ENCODE assay signal across 35 mouse cellular contexts in genomic region chr19:4033742-4034141, GRCm38 (mm10). TPM values are rescaled to one million over a fixed set of nuclear protein-coding genes. Genes with fewer than 3 reads are reported as not detected.
DNase-seq lines count a peak whose midpoint lies in the region; ATAC-seq and TF ChIP-seq lines count a peak whose summit lies in the region.
"Had no signal": no experiment of that assay in that cellular context is flagged by ENCODE, and none has a peak within 500 bp of the region (broad histone marks: within the 10 kb centered on the region; RNA-seq: fewer than 3 reads in every experiment).

No protein-coding gene starts in this region.

- H3K27ac ChIP-seq in liver, adult 2 months (replicated peaks; ENCODE audit: insufficient read depth, low read depth, low read length), result peak overlapping the region; percentile 67
- H3K27ac ChIP-seq in intestine, embryonic 16.5 days (ENCODE audit: low read length), result peak overlapping the region; percentile 81
- H3K27ac ChIP-seq in liver, embryonic 15.5 days (replicated peaks), result peak overlapping the region; percentile 58
- peak overlapping the region; percentile 21; the same call in 1 of the 2 replicates for H3K27ac ChIP-seq in stomach, embryonic 16.5 days (ENCODE audit: low read length)
- H3K27ac ChIP-seq in forebrain, embryonic 12.5 days, result no peak overlapping the region
- H3K27ac ChIP-seq: embryonic facial prominence, embryonic 15.5 days; forebrain, embryonic 13.5 days; heart, embryonic 10.5 days; heart, embryonic 15.5 days; hindbrain, embryonic 14.5 days; limb, embryonic 13.5 days had no signal

- H3K9me3 ChIP-seq in intestine, embryonic 16.5 days (ENCODE audit: control insufficient read depth, low read length), result no peaks in the 10 kb centered on the region
- no peaks in the 10 kb centered on the region for H3K9me3 ChIP-seq in liver, embryonic 15.5 days (replicated peaks)
- no peaks in the 10 kb centered on the region for H3K9me3 ChIP-seq in stomach, embryonic 16.5 days (replicated peaks; ENCODE audit: control insufficient read depth, low read length)
- H3K9me3 ChIP-seq in forebrain, embryonic 12.5 days, result no peaks in the 10 kb centered on the region
- H3K9me3 ChIP-seq: embryonic facial prominence, embryonic 15.5 days; forebrain, embryonic 13.5 days; heart, embryonic 10.5 days; heart, embryonic 15.5 days; limb, embryonic 13.5 days had no signal

- no peak overlapping the region for H3K4me3 ChIP-seq in liver, adult 2 months (ENCODE audit: insufficient read depth, low read depth, low read length)
- no peak overlapping the region for H3K4me3 ChIP-seq in intestine, embryonic 16.5 days (ENCODE audit: low read length)
- H3K4me3 ChIP-seq in liver, embryonic 15.5 days (replicated peaks), result no peak overlapping the region
- no peak overlapping the region for H3K4me3 ChIP-seq in stomach, embryonic 16.5 days (replicated peaks; ENCODE audit: low read length)
- H3K4me3 ChIP-seq in forebrain, embryonic 12.5 days (replicated peaks), result no peak overlapping the region
- H3K4me3 ChIP-seq: embryonic facial prominence, embryonic 15.5 days; forebrain, embryonic 13.5 days; heart, embryonic 10.5 days; heart, embryonic 15.5 days; limb, embryonic 13.5 days had no signal

- no peak for TF ChIP-seq POLR2A in liver, adult 2 months (IDR thresholded peaks at IDR 0.05; ENCODE audit: extremely low read depth, insufficient read depth, low read length)

- H3K79me2 ChIP-seq in liver, adult 2 months (ENCODE audit: control insufficient read depth, insufficient read depth, low read length), result no peaks in the 10 kb centered on the region

- H3K36me3 ChIP-seq in liver, adult 2 months (ENCODE audit: control insufficient read depth, insufficient read depth, low read length), result peaks cover 4% of the 10 kb centered on the region; the same call in 1 of the 2 replicates
- H3K36me3 ChIP-seq in intestine, embryonic 16.5 days (ENCODE audit: control insufficient read depth, insufficient read depth, low read length), result 0 out of 2 replicates have a peak, but pooled peaks cover 2% of the 10 kb centered on the region
- 0 out of 2 replicates have a peak, but pooled peaks cover 5% of the 10 kb centered on the region for H3K36me3 ChIP-seq in liver, embryonic 15.5 days (replicated peaks)
- H3K36me3 ChIP-seq in stomach, embryonic 16.5 days (ENCODE audit: control insufficient read depth, insufficient read depth, low read length), result no peaks in the 10 kb centered on the region; the same call in 1 of the 2 replicates
- H3K36me3 ChIP-seq in forebrain, embryonic 12.5 days (replicated peaks), result no peaks in the 10 kb centered on the region; the same call in 1 of the 2 replicates
- H3K36me3 ChIP-seq: embryonic facial prominence, embryonic 15.5 days; heart, embryonic 15.5 days had no signal

- no peaks in the 10 kb centered on the region for H3K27me3 ChIP-seq in liver, adult 2 months (ENCODE audit: control insufficient read depth, insufficient read depth, low read length)
- no peaks in the 10 kb centered on the region for H3K27me3 ChIP-seq in intestine, embryonic 16.5 days (replicated peaks; ENCODE audit: control insufficient read depth, insufficient read depth, low read length)
- no peaks in the 10 kb centered on the region for H3K27me3 ChIP-seq in liver, embryonic 15.5 days
- H3K27me3 ChIP-seq in stomach, embryonic 16.5 days (ENCODE audit: control insufficient read depth, insufficient read depth, low read length), result no peaks in the 10 kb centered on the region
- no peaks in the 10 kb centered on the region for H3K27me3 ChIP-seq in forebrain, embryonic 12.5 days
- H3K27me3 ChIP-seq: embryonic facial prominence, embryonic 15.5 days; forebrain, embryonic 13.5 days; heart, embryonic 15.5 days; limb, embryonic 13.5 days; Patski had no signal

- peak overlapping the region; percentile 25; the same call in 1 of the 2 replicates for H3K9ac ChIP-seq in liver, adult 2 months (ENCODE audit: low read depth, low read length)
- H3K9ac ChIP-seq in intestine, embryonic 16.5 days (ENCODE audit: low read depth, low read length), result 0 out of 2 replicates have a peak overlapping the region, but pooled peaks have one; percentile 21
- H3K9ac ChIP-seq in liver, embryonic 15.5 days, result no peak overlapping the region
- H3K9ac ChIP-seq in stomach, embryonic 16.5 days (ENCODE audit: low read length), result no peak overlapping the region
- no peak overlapping the region for H3K9ac ChIP-seq in forebrain, embryonic 12.5 days
- H3K9ac ChIP-seq: embryonic facial prominence, embryonic 15.5 days; forebrain, embryonic 13.5 days; heart, embryonic 15.5 days; hindbrain, embryonic 14.5 days; limb, embryonic 13.5 days had no signal

- ATAC-seq in intestine, embryonic 16.5 days, result 0 out of 2 replicates have a peak, but pooled peaks have one; percentile 27
- ATAC-seq in liver, embryonic 15.5 days (ENCODE audit: insufficient read depth), result no peak
- ATAC-seq in stomach, embryonic 16.5 days (ENCODE audit: insufficient read depth, low FRiP score), result no peak
- ATAC-seq in forebrain, embryonic 12.5 days (ENCODE audit: low FRiP score), result no peak
- ATAC-seq in cerebellum, adult (ENCODE audit: insufficient number of reproducible peaks, low FRiP score, low TSS enrichment), result no peak
- ATAC-seq: forebrain, embryonic 13.5 days; midbrain, embryonic 16.5 days; Patski had no signal

- DNase-seq in liver, adult 2 months (ENCODE audit: extremely low read depth, low read depth, low spot score), result peak; percentile 59
- DNase-seq in liver, result no peak
- no peak for DNase-seq in layer of hippocampus, adult 9-10 months (ENCODE audit: low spot score)
- DNase-seq: adrenal gland, postnatal 25 days; cerebellum, adult 2 months; cerebellum, postnatal 14 days; gastrocnemius, postnatal 14 days; heart, adult 11 months; heart, postnatal 36 days; lung, adult 2 months; lung, postnatal 14 days; right cerebral cortex, postnatal 25 days; spleen, adult 18-20 months; thymus, adult 2 months; thymus, postnatal 36 days had no signal

- H3K4me1 ChIP-seq in liver, adult 2 months (ENCODE audit: control insufficient read depth, insufficient read depth, low read length), result peaks cover 13% of the 10 kb centered on the region; the same call in 1 of the 2 replicates
- H3K4me1 ChIP-seq in intestine, embryonic 16.5 days (ENCODE audit: control insufficient read depth, insufficient read depth, low read length), result peaks cover 16% of the 10 kb centered on the region
- H3K4me1 ChIP-seq in liver, embryonic 15.5 days (replicated peaks), result peaks cover 45% of the 10 kb centered on the region
- H3K4me1 ChIP-seq in stomach, embryonic 16.5 days (ENCODE audit: control insufficient read depth, insufficient read depth, low read length), result peaks cover 12% of the 10 kb centered on the region
- peaks cover 11% of the 10 kb centered on the region for H3K4me1 ChIP-seq in forebrain, embryonic 12.5 days

- 21% methylated on average over 5 of the region's 5 CpGs for WGBS in liver, adult 2 months
- WGBS in intestine, embryonic 16.5 days, result 46% methylated on average over 5 of the region's 5 CpGs
- WGBS in liver, embryonic 15.5 days (ENCODE audit: insufficient replicate concordance), result 59% methylated on average over 5 of the region's 5 CpGs
- 49% methylated on average over 5 of the region's 5 CpGs for WGBS in stomach, embryonic 16.5 days
- WGBS in forebrain, embryonic 12.5 days, result 63% methylated on average over 5 of the region's 5 CpGs

- TF ChIP-seq CTCF in liver, adult 2 months (IDR thresholded peaks at IDR 0.05; ENCODE audit: low read depth, low read length), result no peak

- 0 out of 2 replicates have a peak overlapping the region, but pooled peaks have one; percentile 6 for H3K4me2 ChIP-seq in intestine, embryonic 16.5 days (ENCODE audit: low read depth, low read length)
- H3K4me2 ChIP-seq in liver, embryonic 15.5 days, result no peak overlapping the region
- H3K4me2 ChIP-seq in stomach, embryonic 16.5 days (ENCODE audit: low read depth, low read length), result no peak overlapping the region
- no peak overlapping the region for H3K4me2 ChIP-seq in forebrain, embryonic 12.5 days
- H3K4me2 ChIP-seq: embryonic facial prominence, embryonic 15.5 days; forebrain, embryonic 13.5 days; heart, embryonic 15.5 days; hindbrain, embryonic 14.5 days; limb, embryonic 13.5 days had no signal

RNA-seq across cellular contexts. Expression of gene Gstp1, which starts 4.0 kb away (rescaled TPM):
- 456 and 810 TPM in 2 replicates for total RNA-seq in liver, adult 2 months (2014; rRNA removed)
- 965 and 1,374 TPM in 2 replicates for polyA plus RNA-seq in liver, adult 2 months (2012; rRNA removed)
- 1,107 and 1,114 TPM in 2 replicates for polyA plus RNA-seq in intestine, embryonic 16.5 days (2015; fragmentation: Nextera tagmentation; extraction: Ambion mirVana)
- polyA plus RNA-seq in liver, embryonic 15.5 days (2015; fragmentation: Nextera tagmentation; extraction: Ambion mirVana), result 752 and 794 TPM in 2 replicates
- 793 and 833 TPM in 2 replicates for polyA plus RNA-seq in stomach, embryonic 16.5 days (2015; fragmentation: Nextera tagmentation; extraction: Ambion mirVana)
- 321 and 346 TPM in 2 replicates for polyA plus RNA-seq in forebrain, embryonic 12.5 days (2016; fragmentation: Nextera tagmentation; extraction: Ambion mirVana)

RNA-seq across cellular contexts. Expression of gene Gstp2, which starts 12.1 kb away (rescaled TPM):
- total RNA-seq in liver, adult 2 months (2014; rRNA removed), result 4.1 and 7.9 TPM in 2 replicates
- 4.4 and 9.2 TPM in 2 replicates for polyA plus RNA-seq in liver, adult 2 months (2012; rRNA removed)
- polyA plus RNA-seq in intestine, embryonic 16.5 days (2015; fragmentation: Nextera tagmentation; extraction: Ambion mirVana), result 33.6 and 65.0 TPM in 2 replicates
- polyA plus RNA-seq in liver, embryonic 15.5 days (2015; fragmentation: Nextera tagmentation; extraction: Ambion mirVana), result 7.7 and 8.0 TPM in 2 replicates
- 24.2 and 28.7 TPM in 2 replicates for polyA plus RNA-seq in stomach, embryonic 16.5 days (2015; fragmentation: Nextera tagmentation; extraction: Ambion mirVana)
- 1.6 and 5.5 TPM in 2 replicates for polyA plus RNA-seq in forebrain, embryonic 12.5 days (2016; fragmentation: Nextera tagmentation; extraction: Ambion mirVana)
- total RNA-seq: neutrophil, adult 5-6 weeks had no signal

RNA-seq across cellular contexts. Expression of gene Ndufv1, which starts 21.1 kb away (rescaled TPM):
- 189 and 197 TPM in 2 replicates for total RNA-seq in liver, adult 2 months (2014; rRNA removed)
- polyA plus RNA-seq in liver, adult 2 months (2012; rRNA removed), result 239 and 251 TPM in 2 replicates
- 299 and 309 TPM in 2 replicates for polyA plus RNA-seq in intestine, embryonic 16.5 days (2015; fragmentation: Nextera tagmentation; extraction: Ambion mirVana)
- polyA plus RNA-seq in liver, embryonic 15.5 days (2015; fragmentation: Nextera tagmentation; extraction: Ambion mirVana), result 152 and 163 TPM in 2 replicates
- 222 and 223 TPM in 2 replicates for polyA plus RNA-seq in stomach, embryonic 16.5 days (2015; fragmentation: Nextera tagmentation; extraction: Ambion mirVana)
- 186 and 204 TPM in 2 replicates for polyA plus RNA-seq in forebrain, embryonic 12.5 days (2016; fragmentation: Nextera tagmentation; extraction: Ambion mirVana)

RNA-seq across cellular contexts. Expression of gene Gstp3, which starts 25.6 kb away (rescaled TPM):
- total RNA-seq in liver, adult 2 months (2014; rRNA removed), result 21.5 and 28.1 TPM in 2 replicates
- polyA plus RNA-seq in liver, adult 2 months (2012; rRNA removed), result 54.3 and 66.1 TPM in 2 replicates
- 15.1 and 18.1 TPM in 2 replicates for polyA plus RNA-seq in intestine, embryonic 16.5 days (2015; fragmentation: Nextera tagmentation; extraction: Ambion mirVana)
- polyA plus RNA-seq in liver, embryonic 15.5 days (2015; fragmentation: Nextera tagmentation; extraction: Ambion mirVana), result 77.6 and 97.4 TPM in 2 replicates
- polyA plus RNA-seq in stomach, embryonic 16.5 days (2015; fragmentation: Nextera tagmentation; extraction: Ambion mirVana), result 5.3 and 6.1 TPM in 2 replicates
- polyA plus RNA-seq in forebrain, embryonic 12.5 days (2016; fragmentation: Nextera tagmentation; extraction: Ambion mirVana), result not detected in 2 replicates
- total RNA-seq: gastrocnemius, postnatal 14 days; heart, postnatal 36 days; layer of hippocampus, postnatal 25 days; left cerebral cortex, adult 8-10 months; left cerebral cortex, postnatal 36 days; MEL had no signal
- polyA plus RNA-seq: cerebellum, adult 2 months; cortical plate, adult 2 months; forebrain, embryonic 13.5 days; heart, embryonic 10.5 days; hindbrain, embryonic 14.5 days; limb, embryonic 13.5 days; midbrain, embryonic 16.5 days; neural tube, embryonic 11.5 days; Patski had no signal

RNA-seq across cellular contexts. Expression of gene Doc2g, which starts 30.6 kb away (rescaled TPM):
- 0.74 and 0.87 TPM in 2 replicates for total RNA-seq in liver, adult 2 months (2014; rRNA removed)
- polyA plus RNA-seq in liver, adult 2 months (2012; rRNA removed), result 2.3 and 4.9 TPM in 2 replicates
- polyA plus RNA-seq in intestine, embryonic 16.5 days (2015; fragmentation: Nextera tagmentation; extraction: Ambion mirVana), result 2.4 and 3.4 TPM in 2 replicates
- 0.38 and 0.78 TPM in 2 replicates for polyA plus RNA-seq in liver, embryonic 15.5 days (2015; fragmentation: Nextera tagmentation; extraction: Ambion mirVana)
- 3.8 and 4.8 TPM in 2 replicates for polyA plus RNA-seq in stomach, embryonic 16.5 days (2015; fragmentation: Nextera tagmentation; extraction: Ambion mirVana)
- 6.3 TPM in 2 replicates for polyA plus RNA-seq in forebrain, embryonic 12.5 days (2016; fragmentation: Nextera tagmentation; extraction: Ambion mirVana)

Comparison
In these comparisons a context has a peak if more than half of its experiments do, and no peak if none do; other contexts are left out.
1. H3K9ac ChIP-seq: peak in liver, adult 2 months (single experiment) and intestine, embryonic 16.5 days (single experiment); none in liver, embryonic 15.5 days (single experiment), stomach, embryonic 16.5 days (single experiment) and forebrain, embryonic 12.5 days (single experiment).